Comparison of ENCODE assay signal across 12 mouse cellular contexts in genomic region chr6:22802399-22803092, GRCm38 (mm10).
DNase-seq lines count a peak whose midpoint lies in the region; ATAC-seq lines count a peak whose summit lies in the region.
"Had no signal": no experiment of that assay in that cellular context is flagged by ENCODE, and none has a peak within 500 bp of the region (broad histone marks: within the 10 kb centered on the region; RNA-seq: fewer than 3 reads in every experiment).

No protein-coding gene starts in this region.

- no peaks in the 10 kb centered on the region for H3K4me1 ChIP-seq in lung, embryonic 16.5 days (replicated peaks; ENCODE audit: control insufficient read depth, insufficient read depth, low read length)
- peaks cover 4% of the 10 kb centered on the region; the same call in 1 of the 2 replicates for H3K4me1 ChIP-seq in forebrain, embryonic 11.5 days (replicated peaks; ENCODE audit: control insufficient read depth, insufficient read depth, low read length)
- H3K4me1 ChIP-seq in midbrain, embryonic 13.5 days (replicated peaks), result peaks cover 11% of the 10 kb centered on the region; the same call in 1 of the 2 replicates
- H3K4me1 ChIP-seq: limb, embryonic 13.5 days had no signal

- 37% methylated on average over 12 of the region's 12 CpGs for WGBS in lung, embryonic 16.5 days
- WGBS in forebrain, embryonic 11.5 days, result 51% methylated on average over 12 of the region's 12 CpGs
- WGBS in midbrain, embryonic 13.5 days, result 54% methylated on average over 12 of the region's 12 CpGs

- no peak overlapping the region for H3K4me3 ChIP-seq in lung, embryonic 16.5 days (ENCODE audit: low read length)
- no peak overlapping the region for H3K4me3 ChIP-seq in forebrain, embryonic 11.5 days (ENCODE audit: low read depth, low read length)
- no peak overlapping the region for H3K4me3 ChIP-seq in midbrain, embryonic 13.5 days (replicated peaks)
- H3K4me3 ChIP-seq: limb, embryonic 13.5 days; myocyte had no signal

- H3K9me3 ChIP-seq in lung, embryonic 16.5 days (ENCODE audit: control insufficient read depth, low read length), result no peaks in the 10 kb centered on the region
- no peaks in the 10 kb centered on the region for H3K9me3 ChIP-seq in forebrain, embryonic 11.5 days (ENCODE audit: control insufficient read depth, low read length)
- no peaks in the 10 kb centered on the region for H3K9me3 ChIP-seq in midbrain, embryonic 13.5 days
- H3K9me3 ChIP-seq: limb, embryonic 13.5 days had no signal

- H3K36me3 ChIP-seq in lung, embryonic 16.5 days (ENCODE audit: control insufficient read depth, insufficient read depth, low read length), result no peaks in the 10 kb centered on the region
- H3K36me3 ChIP-seq in forebrain, embryonic 11.5 days (ENCODE audit: control insufficient read depth, insufficient read depth, low read length), result no peaks in the 10 kb centered on the region
- no peaks in the 10 kb centered on the region for H3K36me3 ChIP-seq in midbrain, embryonic 13.5 days
- H3K36me3 ChIP-seq: limb, embryonic 13.5 days had no signal

- no peak overlapping the region for H3K27ac ChIP-seq in lung, embryonic 16.5 days (ENCODE audit: low read length)
- H3K27ac ChIP-seq in forebrain, embryonic 11.5 days (ENCODE audit: low read depth, low read length), result 0 out of 2 replicates have a peak overlapping the region, but pooled peaks have one; percentile 32
- no peak overlapping the region for H3K27ac ChIP-seq in midbrain, embryonic 13.5 days
- H3K27ac ChIP-seq: limb, embryonic 13.5 days had no signal

- H3K27me3 ChIP-seq in lung, embryonic 16.5 days (ENCODE audit: control insufficient read depth, insufficient read depth, low read depth, low read length), result no peaks in the 10 kb centered on the region
- H3K27me3 ChIP-seq in forebrain, embryonic 11.5 days (ENCODE audit: control insufficient read depth, insufficient read depth, low read length), result no peaks in the 10 kb centered on the region
- H3K27me3 ChIP-seq in midbrain, embryonic 13.5 days, result no peaks in the 10 kb centered on the region
- H3K27me3 ChIP-seq: limb, embryonic 13.5 days had no signal

- ATAC-seq in lung, embryonic 16.5 days (ENCODE audit: low read depth), result peak; percentile 57; the same call in 1 of the 2 replicates
- peak; percentile 81 for ATAC-seq in forebrain, embryonic 11.5 days (replicated peaks; ENCODE audit: low FRiP score)
- ATAC-seq in midbrain, embryonic 13.5 days, result peak; percentile 79
- ATAC-seq in megakaryocyte, adult 5-6 weeks (ENCODE audit: poor library complexity, severe bottlenecking), result no peak

- H3K4me2 ChIP-seq in lung, embryonic 16.5 days (ENCODE audit: low read depth, low read length), result no peak overlapping the region
- H3K4me2 ChIP-seq in forebrain, embryonic 11.5 days (ENCODE audit: low read depth, low read length, severe bottlenecking), result no peak overlapping the region
- no peak overlapping the region for H3K4me2 ChIP-seq in midbrain, embryonic 13.5 days (replicated peaks)
- H3K4me2 ChIP-seq: limb, embryonic 13.5 days had no signal

- H3K9ac ChIP-seq in lung, embryonic 16.5 days (ENCODE audit: low read length), result no peak overlapping the region
- no peak overlapping the region for H3K9ac ChIP-seq in forebrain, embryonic 11.5 days (ENCODE audit: low read length)
- no peak overlapping the region for H3K9ac ChIP-seq in midbrain, embryonic 13.5 days (replicated peaks)
- H3K9ac ChIP-seq: limb, embryonic 13.5 days had no signal

- no peak for DNase-seq in lung, postnatal 4 days
- peak; percentile 65 for DNase-seq in adrenal gland, adult 8-10 months
- no peak for DNase-seq in forebrain, embryonic 11.5 days (ENCODE audit: low spot score)
- DNase-seq in spleen, adult 18-20 months, result no peak
- DNase-seq in spleen, postnatal 36 days (ENCODE audit: low spot score in 2 of 2), result no peak
- DNase-seq: gastrocnemius, postnatal 14 days; kidney, adult 8-10 months had no signal
